Mouse (Mus musculus): ENCODE measurements at regions not wholly inside any gene's neighbourhood (a gene's known extent, or its start where the extent isn't known, plus 50 kb on each side); places are given as distances from the start of the nearest gene placed in this dataset.

GRCm38 (mm10) chr9:87383513-87383912, 128.2 kb upstream of the Cep162 start:
- H3K27me3 ChIP-seq, result no peaks in the 10 kb centered on the region
- 79% methylated on average over 3 of the region's 3 CpGs for WGBS
- H3K9ac ChIP-seq, result no peak overlapping the region
- no peak overlapping the region for H3K4me2 ChIP-seq
- no peaks in the 10 kb centered on the region for H3K9me3 ChIP-seq (replicated peaks)
- H3K4me1 ChIP-seq, result no peaks in the 10 kb centered on the region
- ATAC-seq (replicated peaks; ENCODE audit: low FRiP score), result no peak
- no peak overlapping the region for H3K4me3 ChIP-seq (replicated peaks)
- H3K27ac ChIP-seq, result no peak overlapping the region
- no peaks in the 10 kb centered on the region for H3K36me3 ChIP-seq

- H3K27me3 ChIP-seq, result no peaks in the 10 kb centered on the region
- H3K9me3 ChIP-seq (replicated peaks), result no peaks in the 10 kb centered on the region
- H3K4me1 ChIP-seq, result no peaks in the 10 kb centered on the region
- 54% methylated on average over 7 of the region's 7 CpGs for WGBS
- H3K4me3 ChIP-seq (replicated peaks), result no peak overlapping the region
- no peak overlapping the region for H3K9ac ChIP-seq
- no peak overlapping the region for H3K27ac ChIP-seq
- no peak overlapping the region for H3K4me2 ChIP-seq
- ATAC-seq (replicated peaks; ENCODE audit: low FRiP score), result no peak
- H3K36me3 ChIP-seq, result no peaks in the 10 kb centered on the region
Observed at GRCm38 (mm10) chr9:87377921-87378320, 122.6 kb upstream of the Cep162 start.

DNA sequence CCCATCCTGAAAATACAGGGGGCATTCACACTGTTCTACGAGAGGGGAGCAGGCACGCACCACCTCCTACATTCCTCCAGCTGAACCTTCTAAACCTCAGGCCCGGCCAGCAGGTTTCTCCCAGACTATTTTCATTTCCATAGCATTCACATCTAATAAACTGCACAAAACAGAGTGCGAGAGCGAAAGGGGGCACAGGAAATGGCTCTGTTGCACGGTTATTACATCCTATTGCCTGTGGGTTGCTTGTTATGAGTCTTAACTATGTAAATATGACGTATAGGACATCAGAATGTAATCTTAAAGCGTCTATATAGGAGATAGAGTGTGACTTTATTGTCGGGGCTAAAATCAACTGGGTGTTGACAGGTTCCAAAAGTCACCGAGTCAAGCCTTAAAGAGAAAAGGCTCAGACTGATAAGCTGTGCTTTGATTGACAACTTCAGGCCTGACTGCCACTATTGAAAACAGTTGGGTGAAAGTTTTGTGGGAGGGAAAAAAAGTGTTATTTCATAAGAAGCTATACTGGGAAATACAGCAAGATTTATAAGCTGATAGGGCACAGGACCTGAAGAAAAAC, 121.5 kb upstream of the Cep162 start:
- Histone ChIP-seq H3K4me2 (no peak overlapping the region), H3K27ac (no peak overlapping the region), H3K4me3 (replicated peaks) (no peak overlapping the region), H3K27me3 (no peaks in the 10 kb centered on the region), H3K4me1 (no peaks in the 10 kb centered on the region), H3K36me3 (no peaks in the 10 kb centered on the region), H3K9ac (no peak overlapping the region), H3K9me3 (replicated peaks) (no peaks in the 10 kb centered on the region)
- WGBS, result 71% methylated on average over 10 of the region's 10 CpGs
- ATAC-seq (replicated peaks; ENCODE audit: low FRiP score), result no peak

DNA sequence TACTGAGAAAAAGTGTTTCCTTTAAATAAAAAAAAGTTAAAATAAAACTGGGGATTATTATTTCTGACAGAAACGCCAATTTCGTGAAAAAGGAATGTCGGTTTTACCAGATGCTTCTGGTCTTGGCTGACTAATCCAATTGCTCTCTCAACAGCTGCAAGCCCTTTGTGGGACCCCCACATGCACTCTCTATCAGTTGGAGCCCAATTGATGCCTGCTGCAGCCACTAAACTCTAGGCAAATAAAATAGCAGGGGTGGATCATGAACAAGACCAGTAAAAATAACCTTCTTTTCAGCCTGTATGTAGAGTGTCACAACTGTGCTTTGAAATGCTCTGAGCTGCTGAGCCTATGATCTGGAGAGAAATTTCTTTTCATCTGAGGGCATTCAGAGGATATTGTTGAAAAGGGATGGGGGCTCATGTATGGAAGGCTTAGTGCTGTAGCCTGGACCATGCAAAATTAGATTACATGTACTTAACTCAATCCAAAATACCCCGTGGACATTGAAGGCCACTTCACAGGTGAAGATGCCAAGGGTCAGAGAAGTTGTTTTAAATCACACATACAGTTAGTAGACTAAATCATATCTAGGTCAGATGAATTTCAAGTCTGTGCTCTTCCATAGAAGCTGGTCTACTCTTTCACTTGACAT, 117.0 kb upstream of the Cep162 start:
- Histone ChIP-seq H3K4me1 (no peaks in the 10 kb centered on the region), H3K9me3 (replicated peaks) (no peaks in the 10 kb centered on the region), H3K4me3 (replicated peaks) (no peak overlapping the region), H3K27me3 (no peaks in the 10 kb centered on the region), H3K9ac (no peak overlapping the region), H3K27ac (no peak overlapping the region), H3K4me2 (no peak overlapping the region), H3K36me3 (no peaks in the 10 kb centered on the region)
- WGBS, result 74% methylated on average over 4 of the region's 4 CpGs
- ATAC-seq (replicated peaks; ENCODE audit: low FRiP score), result no peak

GRCm38 (mm10) chr9:87369059-87369458, 113.7 kb upstream of the Cep162 start:
- Histone ChIP-seq H3K9me3 (replicated peaks) (no peaks in the 10 kb centered on the region), H3K4me3 (replicated peaks) (no peak overlapping the region), H3K27me3 (no peaks in the 10 kb centered on the region), H3K27ac (no peak overlapping the region), H3K9ac (no peak overlapping the region), H3K36me3 (no peaks in the 10 kb centered on the region), H3K4me2 (no peak overlapping the region), H3K4me1 (no peaks in the 10 kb centered on the region)
- ATAC-seq (replicated peaks; ENCODE audit: low FRiP score), result no peak
- WGBS, result 56% methylated on average over 4 of the region's 4 CpGs

- H3K4me3 ChIP-seq (replicated peaks), result no peak overlapping the region
- WGBS, result 28% methylated on average over 1 of the region's 1 CpGs
- no peaks in the 10 kb centered on the region for H3K36me3 ChIP-seq
- H3K9me3 ChIP-seq (replicated peaks), result no peaks in the 10 kb centered on the region
- peaks cover 3% of the 10 kb centered on the region; the same call in 1 of the 2 replicates for H3K4me1 ChIP-seq
- no peaks in the 10 kb centered on the region for H3K27me3 ChIP-seq
- H3K27ac ChIP-seq, result no peak overlapping the region
- H3K4me2 ChIP-seq, result no peak overlapping the region
- ATAC-seq (replicated peaks; ENCODE audit: low FRiP score), result no peak
- H3K9ac ChIP-seq, result no peak overlapping the region
Observed at GRCm38 (mm10) chr9:87347008-87347407, 91.7 kb upstream of the Cep162 start.

- Histone ChIP-seq H3K27me3 (no peaks in the 10 kb centered on the region), H3K9ac (no peak overlapping the region), H3K4me3 (replicated peaks) (no peak overlapping the region), H3K4me2 (no peak overlapping the region), H3K36me3 (no peaks in the 10 kb centered on the region), H3K27ac (no peak overlapping the region), H3K4me1 (peaks cover 3% of the 10 kb centered on the region; the same call in 1 of the 2 replicates), H3K9me3 (replicated peaks) (no peaks in the 10 kb centered on the region)
- 38% methylated on average over 3 of the region's 3 CpGs for WGBS
- peak; percentile 74 for ATAC-seq (replicated peaks; ENCODE audit: low FRiP score)
Observed at GRCm38 (mm10) chr9:87346278-87346882, 91.0 kb upstream of the Cep162 start.

DNA sequence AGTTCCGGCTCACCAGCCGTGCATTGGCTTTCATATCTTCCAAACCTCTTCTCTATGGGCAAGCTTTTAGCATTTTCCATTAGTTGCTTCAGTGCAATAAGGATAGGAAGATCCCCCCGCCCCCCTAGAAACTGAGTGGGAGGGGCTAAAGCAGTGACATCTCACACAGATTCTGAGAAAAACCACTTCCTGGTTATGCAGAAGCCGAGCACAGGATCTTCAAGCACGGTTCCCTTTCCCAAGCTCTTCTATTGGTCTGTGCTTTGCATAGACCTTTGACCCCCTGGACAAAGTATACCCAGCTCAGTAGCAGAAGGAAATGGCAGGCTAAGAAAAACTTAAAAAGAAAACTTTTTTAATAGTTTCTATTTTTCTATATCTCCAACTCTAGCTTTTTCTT, 86.1 kb upstream of the Cep162 start:
- H3K36me3 ChIP-seq, result no peaks in the 10 kb centered on the region
- H3K4me1 ChIP-seq, result peaks cover under 1% of the 10 kb centered on the region; the same call in 1 of the 2 replicates
- 72% methylated on average over 5 of the region's 5 CpGs for WGBS
- H3K27ac ChIP-seq, result no peak overlapping the region
- H3K27me3 ChIP-seq, result no peaks in the 10 kb centered on the region
- H3K9ac ChIP-seq, result no peak overlapping the region
- no peaks in the 10 kb centered on the region for H3K9me3 ChIP-seq (replicated peaks)
- no peak overlapping the region for H3K4me3 ChIP-seq (replicated peaks)
- H3K4me2 ChIP-seq, result no peak overlapping the region
- ATAC-seq (replicated peaks; ENCODE audit: low FRiP score), result no peak

GRCm38 (mm10) chr9:87326374-87327295, 71.3 kb upstream of the Cep162 start:
- Histone ChIP-seq H3K27ac (no peak overlapping the region), H3K4me3 (replicated peaks) (no peak overlapping the region), H3K4me1 (no peaks in the 10 kb centered on the region), H3K9ac (no peak overlapping the region), H3K4me2 (no peak overlapping the region), H3K27me3 (no peaks in the 10 kb centered on the region), H3K9me3 (replicated peaks) (no peaks in the 10 kb centered on the region), H3K36me3 (no peaks in the 10 kb centered on the region)
- ATAC-seq (replicated peaks; ENCODE audit: low FRiP score), result no peak
- 58% methylated on average over 6 of the region's 6 CpGs for WGBS

DNA sequence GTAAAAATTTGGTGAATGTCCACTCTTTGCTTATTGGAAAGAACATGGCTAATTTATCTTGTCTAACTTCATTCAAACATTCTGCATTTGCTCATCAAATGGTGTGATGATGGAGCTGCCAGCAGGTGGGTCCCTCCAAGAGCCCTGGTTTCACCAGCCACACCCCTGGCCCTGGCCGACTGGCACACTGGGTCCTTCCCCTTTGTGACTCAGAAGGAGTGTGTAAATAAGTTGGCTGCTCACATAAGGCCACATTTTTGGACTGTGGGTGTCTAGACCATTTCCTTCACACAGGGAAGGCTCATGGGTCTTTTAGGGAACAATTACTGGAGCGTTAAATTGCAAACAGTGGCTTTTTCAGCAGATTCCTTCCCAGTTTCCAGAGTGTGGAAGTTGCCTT, 68.4 kb upstream of the Cep162 start:
- Histone ChIP-seq H3K4me1 (no peaks in the 10 kb centered on the region), H3K4me2 (no peak overlapping the region), H3K4me3 (replicated peaks) (no peak overlapping the region), H3K9me3 (replicated peaks) (no peaks in the 10 kb centered on the region), H3K9ac (no peak overlapping the region), H3K27me3 (no peaks in the 10 kb centered on the region), H3K27ac (no peak overlapping the region), H3K36me3 (no peaks in the 10 kb centered on the region)
- ATAC-seq (replicated peaks; ENCODE audit: low FRiP score), result no peak
- 71% methylated on average over 2 of the region's 2 CpGs for WGBS

GRCm38 (mm10) chr9:87320758-87321157, 65.4 kb upstream of the Cep162 start:
- WGBS, result 92% methylated on average over 13 of the region's 13 CpGs
- Histone ChIP-seq H3K4me3 (replicated peaks) (no peak overlapping the region), H3K9ac (no peak overlapping the region), H3K9me3 (replicated peaks) (no peaks in the 10 kb centered on the region), H3K4me1 (no peaks in the 10 kb centered on the region), H3K36me3 (no peaks in the 10 kb centered on the region), H3K27ac (no peak overlapping the region), H3K27me3 (no peaks in the 10 kb centered on the region), H3K4me2 (no peak overlapping the region)
- ATAC-seq (replicated peaks; ENCODE audit: low FRiP score), result no peak

DNA sequence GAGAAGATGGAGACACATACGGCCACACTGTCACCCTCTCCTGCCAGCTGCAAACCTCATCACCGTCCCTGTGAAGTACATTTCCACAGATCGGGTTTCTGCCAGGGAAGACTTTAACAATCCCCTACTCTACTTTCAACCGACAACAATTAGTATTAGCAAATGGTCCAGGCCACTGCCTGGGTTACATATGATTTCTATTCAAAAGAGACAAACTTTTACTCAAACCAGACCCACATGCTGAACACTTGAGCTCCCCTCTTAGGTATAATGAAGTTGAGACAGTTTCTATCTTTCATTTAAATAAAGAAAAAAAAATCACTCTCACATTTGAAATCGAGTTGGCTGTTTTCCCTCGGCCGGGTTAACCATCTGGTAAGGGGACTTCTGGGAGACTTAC, 63.4 kb upstream of the Cep162 start:
- Histone ChIP-seq H3K4me1 (no peaks in the 10 kb centered on the region), H3K27ac (no peak overlapping the region), H3K4me2 (no peak overlapping the region), H3K4me3 (replicated peaks) (no peak overlapping the region), H3K9me3 (replicated peaks) (no peaks in the 10 kb centered on the region), H3K27me3 (no peaks in the 10 kb centered on the region), H3K36me3 (no peaks in the 10 kb centered on the region), H3K9ac (no peak overlapping the region)
- 40% methylated on average over 7 of the region's 7 CpGs for WGBS
- no peak for ATAC-seq (replicated peaks; ENCODE audit: low FRiP score)

Data from kidney, embryonic 15.5 days (tissue).